ENCODE assay signal across 8 mouse cellular contexts in the genomic region with DNA sequence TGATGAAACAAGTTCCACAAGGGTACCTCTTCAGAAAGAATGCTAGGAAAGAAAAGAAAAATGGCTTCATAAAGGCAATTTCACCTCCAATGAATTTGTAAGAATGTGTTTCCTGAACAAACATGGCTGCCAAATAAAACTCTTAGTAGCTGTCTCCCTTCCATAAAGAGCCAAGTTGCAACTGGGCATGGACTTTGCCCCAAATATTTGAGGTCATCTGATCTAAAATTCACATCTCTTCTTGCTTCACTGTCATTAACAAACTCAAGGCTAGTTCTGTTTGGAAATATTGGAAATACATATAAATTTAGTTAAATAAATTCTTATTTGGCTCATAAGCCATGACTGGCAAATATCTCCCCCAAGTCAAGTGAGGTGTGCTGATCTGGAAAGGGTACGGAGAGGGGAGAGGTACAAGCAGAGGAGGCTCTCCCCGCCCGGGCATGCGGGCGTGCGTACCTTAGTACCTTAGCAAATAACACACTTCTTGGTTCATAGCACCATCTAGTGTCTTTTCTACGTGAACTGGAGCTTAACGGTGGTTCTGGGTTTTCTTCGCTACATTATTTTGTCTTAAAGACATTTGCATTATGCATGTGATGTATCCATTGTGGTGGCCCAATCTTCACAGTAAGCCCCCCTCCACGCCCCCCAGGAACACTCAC.
DNase-seq lines count a peak whose midpoint lies in the region; ATAC-seq and TF ChIP-seq lines count a peak whose summit lies in the region.

No protein-coding gene starts in this region.

- no peak for TF ChIP-seq POLR2A in bone marrow, adult 2 months (IDR thresholded peaks at IDR 0.05; ENCODE audit: borderline replicate concordance, control insufficient read depth, low read depth, low read length)

- H3K9ac ChIP-seq in midbrain, embryonic 15.5 days, result no peak overlapping the region

- H3K9me3 ChIP-seq in midbrain, embryonic 15.5 days, result no peaks in the 10 kb centered on the region

- peak; percentile 44 for TF ChIP-seq CTCF in bone marrow, adult 2 months (IDR thresholded peaks at IDR 0.05; ENCODE audit: control insufficient read depth, insufficient read depth, low read length)

- H3K4me3 ChIP-seq in bone marrow, adult 2 months (replicated peaks; ENCODE audit: control insufficient read depth, low read depth, low read length), result no peak overlapping the region
- no peak overlapping the region for H3K4me3 ChIP-seq in midbrain, embryonic 15.5 days

- peak overlapping the region; percentile 27; the same call in 1 of the 2 replicates for H3K4me2 ChIP-seq in midbrain, embryonic 15.5 days

- WGBS in bone marrow, adult 2 months, result 12% methylated on average over 10 of the region's 10 CpGs
- 41% methylated on average over 10 of the region's 10 CpGs for WGBS in midbrain, embryonic 15.5 days

- no peak overlapping the region for H3K27ac ChIP-seq in bone marrow, adult 2 months (ENCODE audit: control insufficient read depth, insufficient read depth, low read depth, low read length, poor library complexity)
- H3K27ac ChIP-seq in midbrain, embryonic 15.5 days, result no peak overlapping the region

- H3K4me1 ChIP-seq in bone marrow, adult 2 months (ENCODE audit: control insufficient read depth, insufficient read depth, low read length), result no peaks in the 10 kb centered on the region
- H3K4me1 ChIP-seq in midbrain, embryonic 15.5 days, result no peaks in the 10 kb centered on the region

- DNase-seq in adrenal gland, postnatal 36 days, result peak; percentile 19 to 21
- DNase-seq in adrenal gland, postnatal 10 days, result no peak
- DNase-seq in 3134 (ENCODE audit: extremely low read depth, insufficient read length, low spot score), result peak; percentile 55
- DNase-seq in forelimb bud, embryonic 11.5 days (ENCODE audit: low read depth, low spot score), result peak; percentile 43
- DNase-seq in kidney, postnatal 25 days, result peak; percentile 40 to 67

- H3K27me3 ChIP-seq in midbrain, embryonic 15.5 days (replicated peaks), result no peaks in the 10 kb centered on the region

- H3K36me3 ChIP-seq in midbrain, embryonic 15.5 days (replicated peaks), result no peaks in the 10 kb centered on the region

- ATAC-seq in midbrain, embryonic 15.5 days (replicated peaks), result peak; percentile 81
- no peak for ATAC-seq in monocyte, adult 5-6 weeks (replicated peaks; ENCODE audit: insufficient number of reproducible peaks, low FRiP score, low TSS enrichment, poor library complexity, severe bottlenecking)
